Mouse (Mus musculus): ENCODE data around the gene Depdc7.

DNA sequence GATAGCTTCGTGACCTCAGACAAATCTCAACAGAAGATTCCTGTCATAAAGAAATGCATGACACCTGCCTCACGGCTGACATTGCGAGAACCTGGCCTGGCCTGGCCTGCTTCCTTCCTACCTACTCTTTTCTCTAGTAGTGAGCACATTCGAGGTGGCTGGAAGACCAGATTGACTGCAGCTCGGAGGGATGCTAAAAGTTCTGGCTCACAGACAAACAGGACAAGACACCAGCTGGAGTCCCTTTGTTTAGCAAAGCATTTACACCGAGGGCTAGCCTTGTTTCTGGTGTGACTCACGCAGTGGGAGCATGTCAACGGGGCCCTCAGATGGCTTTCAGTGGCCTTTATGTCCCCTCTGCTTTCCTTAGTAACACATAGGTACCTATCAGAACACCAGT is 54.0 kb downstream of the Depdc7 start:
- TF ChIP-seq CTCF (IDR thresholded peaks at IDR 0.05; ENCODE audit: control insufficient read depth, insufficient read depth, insufficient read length) (no peak), CEBPB (IDR thresholded peaks at IDR 0.05; ENCODE audit: low read depth) (no peak), MYOG (IDR thresholded peaks at IDR 0.05; ENCODE audit: control insufficient read depth, extremely low read depth, insufficient read length) (no peak), MAX (IDR thresholded peaks at IDR 0.05) (no peak), USF1 (IDR thresholded peaks at IDR 0.05; ENCODE audit: low read depth) (no peak), FOSL1 (IDR thresholded peaks at IDR 0.05; ENCODE audit: insufficient read depth, low read length, poor library complexity, severe bottlenecking) (no peak)
